Mouse (Mus musculus) retina, adult 2 months (tissue): ENCODE measurements around the gene Srbd1.

Experiments used
- DNase-seq: peaks from one replicate; pipeline ENCODE4 v3.0.0-alpha.2; 2012; ENCODE audit warnings: low read depth, low spot score

Srbd1 gene

GRCm38 (mm10) chr17:86035146-86035545 is 109.8 kb downstream of the Srbd1 start:
- no peak for DNase-seq

- no peak for DNase-seq
These were observed 110.3 kb downstream of the Srbd1 start for GRCm38 (mm10) chr17:86034641-86035040.

GRCm38 (mm10) chr17:86032113-86032714 is 112.8 kb downstream of the Srbd1 start:
- no peak for DNase-seq

GRCm38 (mm10) chr17:86030016-86030415 is 115.0 kb downstream of the Srbd1 start:
- DNase-seq, result no peak

DNA sequence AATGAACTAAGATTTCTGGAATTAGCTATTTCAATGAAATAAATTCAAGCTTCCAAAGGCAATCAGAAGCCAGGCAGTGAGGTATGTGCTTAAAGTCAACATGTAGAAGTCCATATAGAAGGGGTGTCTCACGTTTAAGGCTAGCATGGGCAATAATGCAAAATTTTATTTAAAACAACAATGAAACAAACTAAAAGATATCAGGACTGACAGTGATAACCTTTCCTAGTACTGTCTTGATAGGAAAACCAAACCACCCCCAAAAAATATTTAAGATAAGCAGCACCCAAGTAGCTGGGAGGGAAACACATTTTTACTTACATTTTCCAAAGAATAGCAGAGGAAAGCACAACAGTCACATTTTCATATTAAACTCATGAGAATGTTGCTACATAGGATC is 115.8 kb downstream of the Srbd1 start:
- no peak for DNase-seq

DNA sequence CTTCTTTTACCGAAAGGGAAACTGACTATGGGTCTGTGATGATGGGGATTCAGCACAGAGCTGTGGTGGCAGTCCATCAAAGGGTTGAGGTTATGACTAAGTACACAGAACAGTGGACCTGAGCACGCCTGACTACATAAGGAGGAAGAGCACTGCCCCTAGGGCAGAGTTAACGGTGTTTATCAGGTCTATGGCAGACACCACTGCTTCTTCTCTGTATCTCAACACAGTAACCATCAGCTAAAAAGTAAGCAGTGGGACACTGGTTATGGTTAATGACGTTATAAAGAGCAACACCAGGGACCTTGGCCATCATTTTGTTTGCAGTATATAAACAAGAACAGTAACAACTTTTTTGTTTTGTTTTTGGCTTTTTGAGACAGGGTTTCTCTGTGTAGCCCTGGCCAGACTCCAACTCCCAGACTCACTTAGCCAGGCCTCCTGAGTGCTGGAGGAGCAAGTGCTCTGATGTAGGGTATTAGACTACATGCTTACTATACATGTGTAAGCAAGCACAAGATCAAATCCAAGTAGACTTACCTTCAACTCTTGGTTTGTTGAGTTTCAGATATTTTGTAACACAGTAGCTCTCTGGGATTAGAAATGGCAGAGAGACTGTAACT is 117.3 kb downstream of the Srbd1 start:
- no peak for DNase-seq

DNA sequence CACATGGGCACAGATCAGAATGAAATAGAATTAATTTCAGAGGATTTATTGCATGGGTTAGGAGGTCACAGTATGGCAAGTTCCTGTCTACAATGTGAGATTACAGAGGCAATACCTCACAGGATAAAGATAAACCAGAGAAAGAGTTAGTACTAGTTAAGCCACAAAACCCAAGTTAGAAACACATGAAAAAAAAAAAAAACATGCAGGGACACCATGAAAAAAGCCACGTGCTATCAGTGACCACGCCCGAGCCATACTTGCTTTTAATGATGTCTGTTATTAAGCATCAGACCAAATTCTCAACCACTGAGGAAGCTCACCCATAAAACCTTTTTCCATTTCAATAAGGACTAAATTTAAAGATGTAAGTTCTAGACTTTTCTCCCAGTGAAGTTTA is 120.4 kb downstream of the Srbd1 start:
- DNase-seq, result no peak

DNA sequence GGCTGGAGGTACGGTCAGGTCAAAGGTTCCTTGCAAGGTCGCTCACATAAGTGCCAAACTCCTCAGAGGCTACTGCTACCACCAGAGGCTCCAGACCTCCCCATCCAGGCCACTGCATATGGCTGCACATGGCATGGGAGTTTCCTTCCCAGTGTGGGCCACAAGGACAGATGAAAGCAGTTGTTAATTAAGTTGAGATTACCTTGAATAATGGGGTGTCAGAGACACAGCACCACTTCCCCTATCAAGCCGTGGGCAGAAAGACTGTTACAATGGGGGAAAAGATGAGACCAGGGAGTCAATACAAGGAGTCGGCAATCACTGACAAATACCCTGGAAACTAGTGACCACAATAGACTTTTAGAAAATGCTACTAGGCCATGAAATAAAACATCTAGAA is 122.6 kb downstream of the Srbd1 start:
- DNase-seq, result no peak

- no peak for DNase-seq
These were observed 123.2 kb downstream of the Srbd1 start for GRCm38 (mm10) chr17:86021815-86022214.

GRCm38 (mm10) chr17:86021231-86021630 is 123.7 kb downstream of the Srbd1 start:
- DNase-seq, result no peak

DNA sequence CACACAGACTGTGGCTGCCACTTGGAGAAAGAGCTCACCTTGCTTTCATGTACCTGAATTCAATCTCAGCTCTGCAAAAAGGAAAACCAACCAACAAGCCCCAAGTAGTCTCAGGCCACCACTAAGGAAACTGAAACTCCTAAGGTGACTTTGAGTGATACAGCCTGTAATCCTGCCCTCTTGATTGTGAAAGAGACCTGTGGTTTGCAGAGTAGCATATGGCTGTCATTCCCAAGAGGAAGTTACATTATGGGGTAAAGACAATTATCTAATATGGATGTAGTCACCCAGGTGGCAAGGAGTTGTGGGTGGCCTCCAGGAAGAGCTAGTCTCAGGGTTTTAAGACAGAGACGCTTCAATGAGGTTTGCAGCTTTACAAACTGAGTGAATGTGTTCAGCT is 125.2 kb downstream of the Srbd1 start:
- no peak for DNase-seq

DNA sequence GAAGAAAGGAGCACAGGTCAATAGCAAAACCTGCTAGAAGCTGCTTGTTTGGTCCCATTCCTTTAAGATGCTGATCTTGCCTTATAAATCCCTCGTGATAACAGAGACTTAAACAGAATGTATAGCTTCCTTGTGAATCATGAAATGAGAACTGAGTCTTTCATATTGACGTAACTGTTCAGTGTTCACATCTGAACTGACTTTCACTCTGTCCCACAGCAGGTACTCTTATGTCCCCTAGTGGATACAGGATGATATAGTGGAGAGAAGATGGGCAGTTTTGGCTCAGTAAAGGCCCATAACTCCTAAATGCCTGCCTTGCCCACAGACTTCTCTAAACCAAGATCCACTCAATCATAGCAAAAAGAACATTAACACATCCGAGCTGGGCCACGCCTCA is 130.7 kb downstream of the Srbd1 start:
- no peak for DNase-seq

- no peak for DNase-seq
These were observed 132.4 kb downstream of the Srbd1 start for GRCm38 (mm10) chr17:86012576-86012975.

DNA sequence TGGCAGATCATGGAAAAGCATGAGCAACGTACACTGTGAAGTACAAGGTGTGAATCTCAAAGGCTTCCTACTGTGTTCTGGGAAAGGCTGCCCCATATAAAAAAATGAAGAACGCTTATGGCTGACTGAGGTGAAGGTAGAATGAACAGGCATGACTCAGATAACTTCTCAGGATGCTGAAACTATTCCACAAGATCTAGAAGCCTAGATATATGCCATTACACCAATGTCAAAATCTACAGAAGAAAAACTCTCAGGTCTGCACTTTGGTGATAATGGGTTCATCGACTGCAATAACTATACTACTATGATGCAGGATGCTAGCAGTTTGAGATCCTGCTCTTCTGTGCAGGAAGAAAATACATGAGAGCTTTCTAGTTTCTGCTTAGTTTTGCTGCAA is 133.1 kb downstream of the Srbd1 start:
- no peak for DNase-seq

- DNase-seq, result no peak
These were observed 136.6 kb downstream of the Srbd1 start for GRCm38 (mm10) chr17:86008401-86008800.

DNA sequence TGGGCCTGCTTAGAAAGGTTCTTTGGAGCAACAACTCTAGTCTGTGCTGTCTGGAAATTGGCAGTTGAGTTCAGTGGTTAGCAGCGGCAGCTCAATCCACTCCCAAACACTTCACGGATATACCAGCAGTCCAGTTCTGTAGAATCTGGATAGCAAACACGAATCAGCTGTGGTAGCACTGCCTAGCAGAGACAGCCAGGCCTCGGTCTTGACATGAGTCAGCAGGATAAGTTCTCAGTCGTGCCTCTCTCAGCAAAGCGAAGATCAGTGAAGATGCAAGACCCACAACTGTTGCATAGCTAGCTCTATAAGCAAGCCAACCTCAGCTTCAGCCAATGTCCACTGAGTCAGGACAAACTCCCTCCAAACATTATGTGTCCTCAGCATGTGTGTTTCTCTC is 142.9 kb downstream of the Srbd1 start:
- DNase-seq, result no peak

- no peak for DNase-seq
These were observed 143.3 kb downstream of the Srbd1 start for GRCm38 (mm10) chr17:86001667-86002066.

DNA sequence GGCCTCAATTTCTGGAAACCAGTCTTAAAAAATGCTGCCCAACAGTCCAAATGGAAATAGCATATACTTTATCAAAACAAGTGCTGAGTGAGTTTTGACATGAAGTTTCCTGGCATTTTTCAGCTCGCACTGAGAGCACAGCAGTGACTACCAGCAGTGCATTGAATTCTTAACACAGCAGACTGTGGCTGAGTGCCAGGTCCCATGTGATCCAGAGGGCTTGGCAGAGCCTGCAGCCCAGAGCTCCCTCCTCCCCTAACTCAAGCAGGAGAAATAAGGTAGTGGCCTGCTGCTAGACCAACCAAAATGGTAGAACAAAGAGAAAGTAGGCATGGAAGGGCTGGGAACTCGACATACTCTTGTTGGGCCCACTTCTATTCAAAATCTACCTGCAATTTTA is 149.2 kb downstream of the Srbd1 start:
- DNase-seq, result no peak

- DNase-seq, result no peak
These were observed 149.9 kb downstream of the Srbd1 start for GRCm38 (mm10) chr17:85995086-85995485.

- DNase-seq, result no peak
These were observed 155.8 kb downstream of the Srbd1 start for GRCm38 (mm10) chr17:85989058-85989769.

DNA sequence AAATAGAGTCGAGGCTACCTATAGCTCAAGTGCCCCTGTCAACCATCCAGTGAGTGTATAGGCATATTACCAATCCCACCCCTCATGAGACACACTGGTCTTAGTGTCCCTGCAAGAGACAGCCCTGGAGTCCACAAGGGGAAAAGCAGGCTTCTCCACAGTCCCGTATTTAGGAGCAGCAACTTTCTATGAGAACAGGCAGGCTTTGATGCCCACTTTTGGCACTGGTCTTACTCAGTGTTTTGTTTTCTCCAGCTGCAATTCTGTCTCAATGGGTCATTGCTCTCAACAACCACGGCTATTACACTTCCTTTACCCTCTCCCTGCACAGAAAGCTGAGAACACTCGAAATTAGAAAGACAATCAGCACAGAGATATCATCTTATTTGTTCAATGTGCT is 157.4 kb downstream of the Srbd1 start:
- no peak for DNase-seq

GRCm38 (mm10) chr17:85986624-85987023 is 158.4 kb downstream of the Srbd1 start:
- no peak for DNase-seq

- DNase-seq, result no peak
These were observed 158.8 kb downstream of the Srbd1 start for GRCm38 (mm10) chr17:85986181-85986580.
